Mouse (Mus musculus) kidney, adult 9 months (tissue): ENCODE results near the gene Dse.

Experiments
- DNase-seq: peaks from one replicate; pipeline ENCODE4 v3.0.0; 2022

Dse gene

DNA sequence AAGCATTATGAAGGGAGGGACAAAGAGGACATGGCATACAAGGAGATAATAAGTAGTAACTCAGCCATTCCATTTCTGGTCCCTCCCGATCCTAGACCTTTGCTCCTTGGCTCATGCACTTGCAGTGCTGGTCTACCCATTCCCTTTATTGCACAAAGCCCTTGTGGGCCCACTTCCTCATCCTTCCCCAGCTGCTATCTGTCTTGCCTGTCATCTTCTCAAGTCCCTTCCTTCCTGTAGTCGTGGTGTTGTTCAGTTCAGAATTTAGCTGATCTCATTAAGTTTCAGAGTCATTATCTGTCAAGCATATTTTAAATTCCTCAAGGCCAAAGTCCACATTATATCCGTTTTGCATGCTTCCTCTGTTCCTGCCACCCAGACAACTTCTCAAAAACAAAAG, 9.5 kb downstream of the Dse start:
- DNase-seq = peak; percentile 54

DNA sequence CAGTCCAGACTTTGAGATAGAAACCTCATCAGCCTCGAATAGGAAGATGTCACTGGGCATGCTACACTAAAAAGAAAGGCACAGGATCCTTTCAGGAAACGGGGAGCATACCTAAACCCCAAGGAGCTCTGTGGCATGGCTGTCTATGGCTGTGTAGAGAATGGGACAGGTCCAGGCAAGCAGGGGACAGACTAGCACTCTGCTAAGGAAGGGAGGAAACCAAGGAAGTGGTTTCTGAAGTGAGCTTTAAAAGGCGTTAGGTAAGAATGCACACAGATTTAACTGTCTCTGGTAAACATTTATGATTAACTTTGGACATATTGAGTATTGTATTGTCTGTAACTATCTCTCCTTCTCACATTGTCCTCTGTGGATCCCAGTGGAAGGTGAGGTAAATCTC, 10.2 kb downstream of the Dse start:
- no peak for DNase-seq

DNA sequence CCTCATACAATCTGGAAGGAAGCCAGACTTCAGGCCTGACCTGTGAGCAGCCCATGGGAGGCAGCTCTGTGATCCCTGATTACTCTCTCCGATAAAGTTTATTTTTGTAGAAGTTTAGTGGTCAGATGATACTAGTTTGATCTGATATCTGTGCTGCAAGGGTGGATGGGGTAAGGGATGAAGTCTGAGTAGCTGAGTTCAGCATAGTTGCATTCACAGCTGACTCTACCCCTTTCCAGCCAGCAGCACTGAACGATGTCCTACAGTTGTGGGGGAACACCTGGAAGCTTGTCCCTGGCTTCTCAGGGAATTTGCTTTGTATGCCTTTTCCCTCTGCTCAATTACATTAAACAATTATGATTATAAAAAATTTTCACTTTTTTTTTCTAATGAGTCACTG, 12.6 kb downstream of the Dse start:
- DNase-seq = no peak

DNA sequence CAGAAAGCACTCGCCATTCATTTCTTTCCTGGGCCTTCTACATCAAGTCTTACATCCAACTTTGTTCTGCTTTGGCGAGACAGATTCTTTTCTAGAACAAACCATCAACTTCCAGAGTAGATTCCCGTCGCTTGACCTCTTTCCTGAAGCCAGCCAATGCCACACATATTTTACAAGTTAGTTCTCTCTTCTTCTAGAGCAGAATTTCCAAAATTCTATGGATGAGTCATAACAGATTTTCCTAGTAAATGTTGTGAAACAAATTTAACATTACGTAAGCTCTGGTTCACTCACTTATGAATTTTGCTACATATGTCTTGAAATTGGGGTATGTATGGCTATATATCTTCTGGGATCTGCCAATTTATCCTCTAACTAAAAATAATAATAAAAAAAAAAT, 13.0 kb downstream of the Dse start:
- no peak for DNase-seq

DNA sequence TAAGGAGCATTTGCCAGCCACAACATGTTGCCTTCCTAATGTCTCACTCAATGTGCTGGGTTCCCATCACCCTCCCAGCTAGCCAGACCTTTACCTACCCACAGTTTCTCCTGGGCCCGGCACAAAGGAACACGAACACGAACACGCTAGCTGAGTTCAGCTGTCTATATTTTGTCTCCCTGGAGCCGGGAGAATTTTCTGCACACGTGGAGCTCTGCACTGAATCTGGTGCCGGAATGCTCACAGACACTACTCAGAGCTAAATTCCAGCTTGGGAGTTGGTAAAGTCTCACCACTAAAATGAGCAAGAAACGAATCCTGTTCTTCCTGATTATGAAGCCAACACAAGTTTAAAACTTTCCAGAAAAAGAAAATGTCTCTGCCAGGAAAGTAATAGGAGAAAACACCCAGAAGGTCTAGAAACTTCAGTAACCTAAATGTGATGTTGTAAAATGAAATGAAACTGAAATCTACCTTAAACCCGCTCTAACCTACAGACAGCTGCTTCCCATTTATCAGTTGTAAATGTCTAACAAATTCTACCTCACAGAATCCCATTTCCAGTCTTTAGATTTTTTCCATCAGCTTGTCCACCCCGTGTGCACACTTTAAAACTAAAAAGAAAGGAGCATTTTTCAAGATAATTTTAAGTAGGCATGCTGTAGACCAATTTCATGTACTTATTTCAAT, 20.8 kb downstream of the Dse start:
- no peak for DNase-seq

DNA sequence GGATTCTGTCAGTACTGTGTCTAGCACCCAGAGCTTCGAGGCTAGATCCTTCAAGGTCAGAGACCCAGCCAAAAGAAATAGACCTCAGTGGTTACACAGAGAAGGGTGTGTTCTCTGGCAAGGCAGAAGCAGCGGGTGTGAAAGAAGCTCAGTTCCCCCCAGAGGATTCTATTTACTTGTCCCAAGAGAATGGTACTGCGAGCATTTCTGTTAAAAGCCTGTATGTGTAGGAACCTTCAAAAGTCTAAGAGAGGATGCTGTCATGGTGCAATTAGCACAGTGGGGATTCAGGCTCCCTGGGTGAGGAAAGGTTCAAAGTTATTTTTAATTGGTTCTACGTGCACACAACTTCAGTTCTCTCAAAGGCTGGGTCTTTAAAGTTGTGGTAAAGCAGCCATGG, 22.0 kb downstream of the Dse start:
- DNase-seq = no peak

DNA sequence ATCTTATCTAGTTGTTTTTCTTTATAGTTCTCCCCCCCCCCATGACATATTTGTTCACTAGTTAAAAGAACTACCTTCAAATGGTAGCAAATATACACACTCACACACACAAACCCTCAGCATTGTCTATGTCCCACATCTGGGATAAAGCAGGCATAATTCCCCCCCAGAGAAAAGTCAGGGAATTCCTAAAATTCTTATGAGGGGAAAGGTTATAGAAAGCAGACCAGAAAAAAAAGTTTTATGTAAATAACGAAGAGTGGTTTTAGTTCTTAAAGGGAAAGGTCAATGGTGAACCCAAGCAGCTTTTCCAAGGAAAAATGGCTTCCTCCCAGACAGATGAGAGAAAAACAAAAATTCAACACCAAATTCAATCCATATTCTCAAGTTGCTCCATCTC, 22.6 kb downstream of the Dse start:
- DNase-seq = no peak

DNA sequence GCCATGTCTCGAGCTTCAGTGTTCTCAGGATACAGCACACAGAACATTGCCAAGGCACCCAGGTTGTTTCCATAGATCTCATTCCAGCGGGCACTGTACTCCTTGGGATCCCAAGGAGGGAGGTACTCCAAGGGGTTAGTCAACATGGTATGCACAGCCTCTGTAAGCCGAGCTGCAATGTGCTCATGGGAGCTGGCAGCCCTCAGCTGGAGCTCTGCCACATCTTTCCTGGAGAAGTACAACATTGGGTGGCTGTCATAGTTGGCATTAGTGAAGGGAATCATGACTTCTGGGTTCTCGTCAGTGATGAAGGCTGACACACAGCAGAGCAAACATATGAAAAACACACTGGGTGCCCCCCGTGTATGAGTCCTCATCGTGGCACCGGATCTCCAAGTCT, 23.8 kb downstream of the Dse start:
- DNase-seq = no peak

DNA sequence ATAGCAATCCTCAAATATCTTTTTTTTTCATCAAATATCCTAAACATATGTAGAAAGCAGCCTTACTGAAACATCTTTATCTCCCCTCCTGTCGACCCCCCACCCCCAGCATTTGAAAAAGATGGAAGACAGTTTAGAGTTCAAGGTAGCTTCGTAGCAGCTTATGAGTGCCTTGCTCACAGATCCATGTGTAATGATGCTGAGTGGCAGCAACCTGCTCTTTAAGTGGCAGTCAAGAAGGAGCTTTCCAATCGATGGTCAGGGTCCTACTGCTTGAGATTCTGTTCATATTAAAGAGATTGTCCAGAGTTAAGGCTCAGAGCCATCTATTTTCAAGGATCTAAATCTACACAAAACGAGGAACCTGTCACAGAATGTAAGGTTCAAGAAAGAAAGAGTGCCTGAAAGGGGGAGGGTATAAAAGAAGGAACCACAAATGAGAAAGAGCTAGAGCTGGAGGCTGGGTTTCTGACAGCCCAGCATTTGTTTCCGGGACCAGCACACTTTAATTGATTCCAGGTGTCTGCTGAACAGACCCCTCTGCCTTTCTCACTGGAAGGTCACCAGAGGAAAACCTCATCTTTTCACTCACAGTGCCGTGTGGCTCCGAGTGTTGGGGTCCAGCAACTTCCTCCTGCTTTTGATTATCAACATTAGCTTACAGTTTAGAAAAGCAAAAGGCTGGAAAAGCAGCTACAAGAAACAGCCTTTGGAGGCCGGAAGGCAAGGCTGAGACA, 31.5 kb downstream of the Dse start:
- no peak for DNase-seq

DNA sequence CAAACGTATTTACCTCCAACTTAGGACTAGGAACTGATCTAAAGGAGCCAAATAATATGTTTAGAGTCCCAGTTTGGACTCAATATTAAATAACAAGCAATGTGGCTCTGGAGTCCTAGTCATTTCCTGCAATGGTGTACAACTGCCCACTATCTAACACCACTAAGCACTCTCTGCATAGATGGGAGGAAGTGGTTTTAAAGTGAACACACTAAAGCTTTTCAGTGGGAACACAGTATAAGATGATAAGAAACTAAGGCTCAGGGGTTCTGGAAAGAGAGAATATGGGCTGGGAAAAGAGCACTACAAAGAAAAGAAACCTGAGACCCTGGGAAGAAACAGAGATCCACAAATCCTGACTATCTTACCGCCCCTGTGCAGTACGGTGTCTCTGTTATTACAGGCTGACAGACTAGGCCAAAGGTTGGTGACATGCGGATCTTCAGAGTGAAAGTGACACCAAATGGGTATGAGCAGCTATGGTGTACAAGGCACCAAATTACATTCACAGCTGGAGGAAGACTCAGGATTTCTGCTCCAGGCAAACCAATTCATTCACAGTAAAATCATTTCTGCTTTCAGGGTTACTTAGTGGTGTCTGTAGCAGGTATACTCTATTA, 34.7 kb downstream of the Dse start:
- no peak for DNase-seq

DNA sequence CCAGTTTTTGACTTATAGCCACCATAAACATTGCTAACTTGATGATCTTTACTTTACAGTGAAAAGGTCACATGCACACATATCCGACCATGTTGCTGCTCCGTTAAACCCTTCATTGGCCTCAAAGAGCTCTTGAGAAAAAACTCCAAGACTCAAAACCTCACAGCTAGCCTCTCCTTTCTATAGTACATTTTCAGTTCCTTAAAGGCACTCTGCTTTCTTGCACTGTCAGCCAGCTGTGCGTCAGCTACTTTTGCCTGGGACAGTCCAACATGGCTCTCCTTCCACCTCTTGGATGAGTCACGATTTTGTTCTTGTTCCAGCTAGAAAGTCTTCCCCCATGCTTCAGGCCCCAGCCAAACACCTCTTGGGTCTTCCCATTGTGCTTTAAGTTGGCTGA, 35.9 kb downstream of the Dse start:
- DNase-seq = no peak

DNA sequence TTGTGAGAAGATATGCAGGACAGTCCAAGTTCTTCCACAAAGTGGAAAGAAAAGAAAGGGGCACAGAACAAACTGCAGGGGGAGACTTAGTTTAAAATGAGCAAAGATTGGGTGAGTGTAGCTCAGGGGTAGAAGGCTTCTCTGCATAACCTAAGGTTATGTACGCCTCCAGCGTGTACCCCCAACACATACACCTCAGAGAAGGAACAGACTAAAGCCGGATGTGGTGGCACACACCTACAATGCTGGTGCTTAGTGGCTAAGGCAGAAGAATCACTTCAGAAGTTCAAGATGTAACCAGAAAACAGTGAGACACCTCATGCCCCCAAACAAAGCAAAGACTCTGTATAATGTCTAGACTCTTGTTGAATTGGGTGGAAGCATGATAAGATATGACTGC, 36.3 kb downstream of the Dse start:
- DNase-seq = no peak

DNA sequence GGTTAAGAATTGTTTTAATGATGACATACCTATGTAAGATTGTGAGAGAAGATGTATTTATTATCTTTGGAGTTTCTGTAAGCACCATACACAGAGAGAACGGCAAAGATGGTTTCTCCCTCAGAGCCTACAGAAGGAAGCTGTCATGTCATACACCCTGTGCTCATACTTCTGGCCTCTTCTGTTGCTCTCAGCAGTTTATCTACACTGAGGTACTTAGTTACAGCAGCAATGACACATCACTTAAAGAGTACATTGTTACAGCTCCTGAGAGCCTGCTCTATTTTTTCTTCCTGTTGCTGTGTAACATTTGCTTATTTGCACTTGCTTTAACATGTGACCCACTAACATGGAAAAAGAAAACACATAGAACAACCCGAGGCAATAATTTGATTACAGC, 40.5 kb downstream of the Dse start:
- no peak for DNase-seq

DNA sequence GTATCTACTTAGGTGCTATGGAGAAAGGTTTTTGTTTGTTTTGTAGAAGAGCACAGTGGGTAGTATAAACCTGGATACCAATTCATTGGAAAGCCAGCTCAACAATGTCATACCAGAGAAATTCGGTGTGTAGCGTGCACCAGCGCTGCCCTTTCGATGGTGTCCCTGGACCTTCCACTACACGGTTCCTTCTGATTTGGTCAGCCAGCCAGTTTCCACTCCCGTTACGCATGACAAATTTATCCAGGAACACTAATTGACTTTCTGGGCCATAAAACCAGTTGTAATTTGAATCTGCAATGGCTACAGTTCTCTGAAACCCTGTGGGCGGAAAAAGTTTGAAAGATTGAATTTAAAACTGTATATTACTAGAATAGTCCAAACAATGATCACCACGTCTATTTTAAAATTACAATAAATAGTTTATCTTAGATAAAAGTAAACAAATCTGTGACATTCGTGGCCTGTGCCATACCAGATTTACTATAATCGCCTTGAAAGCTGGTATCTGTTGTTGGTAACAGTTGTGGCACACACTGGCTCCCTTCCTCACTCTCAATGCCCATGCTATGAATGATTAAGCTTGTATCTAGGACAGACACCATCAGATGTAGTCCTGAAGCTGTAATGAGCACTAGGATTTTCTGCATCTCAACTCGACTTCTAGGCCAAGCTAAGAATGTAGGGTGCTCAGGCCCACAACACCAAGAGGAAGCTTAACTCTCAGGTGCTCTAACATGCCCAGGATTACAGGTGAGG, 51.5 kb downstream of the Dse start:
- DNase-seq = no peak

DNA sequence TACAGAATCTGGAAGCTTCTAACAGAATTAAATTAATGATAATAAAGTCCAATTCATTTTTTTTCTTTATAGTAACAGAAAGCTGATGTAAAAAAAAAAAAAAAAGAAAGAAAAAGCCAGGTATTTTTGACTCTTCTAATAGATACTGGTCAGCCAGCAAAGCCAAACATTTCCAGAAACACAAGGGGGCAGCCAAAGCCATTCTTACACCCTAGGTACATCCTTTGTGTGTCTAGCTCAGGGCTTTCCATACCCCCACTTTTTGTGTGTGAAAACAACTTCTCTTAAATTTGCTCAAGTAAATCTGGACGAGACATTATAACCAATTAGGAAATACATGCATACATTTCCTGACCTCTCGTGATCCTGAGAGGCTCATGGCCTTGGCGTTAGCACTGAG, 55.7 kb downstream of the Dse start:
- DNase-seq = no peak

DNA sequence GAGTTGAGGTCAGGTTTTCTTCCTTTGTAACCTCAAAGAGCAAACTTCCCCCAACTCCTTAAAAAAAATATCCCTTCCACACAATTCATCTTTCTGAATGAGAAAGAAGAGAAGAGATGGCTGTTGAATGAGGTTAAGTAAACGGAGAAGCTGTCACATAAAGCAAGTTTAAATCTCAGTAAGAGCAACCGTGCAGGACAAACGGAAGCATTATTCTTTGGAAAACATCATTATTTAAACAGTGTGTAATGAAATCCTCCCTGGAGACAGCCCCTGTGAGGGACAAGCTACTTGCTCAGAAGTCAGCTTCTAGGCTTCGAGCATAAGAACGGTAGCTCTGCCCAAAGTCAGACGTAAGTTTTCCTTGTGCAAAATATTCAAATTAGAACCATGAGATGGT, 57.1 kb downstream of the Dse start:
- no peak for DNase-seq

DNA sequence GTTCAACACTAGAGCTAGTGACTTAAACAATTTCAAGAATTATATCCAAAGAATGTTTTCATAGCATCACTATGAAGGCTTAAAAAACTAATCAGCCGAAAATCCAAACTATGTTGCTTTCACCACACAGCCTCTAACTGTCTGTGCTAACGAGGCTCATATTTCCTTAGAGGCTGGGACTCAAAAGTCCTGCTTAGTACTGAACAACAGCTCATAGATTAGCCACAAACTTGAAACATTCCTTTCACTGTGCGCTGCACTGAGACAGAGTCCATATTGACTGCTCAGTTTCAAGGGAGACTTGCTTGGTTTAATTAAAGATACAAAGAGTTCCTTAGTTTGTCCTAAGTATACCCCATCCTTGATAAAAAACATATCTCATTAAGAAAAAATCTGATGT, 57.7 kb downstream of the Dse start:
- no peak for DNase-seq

DNA sequence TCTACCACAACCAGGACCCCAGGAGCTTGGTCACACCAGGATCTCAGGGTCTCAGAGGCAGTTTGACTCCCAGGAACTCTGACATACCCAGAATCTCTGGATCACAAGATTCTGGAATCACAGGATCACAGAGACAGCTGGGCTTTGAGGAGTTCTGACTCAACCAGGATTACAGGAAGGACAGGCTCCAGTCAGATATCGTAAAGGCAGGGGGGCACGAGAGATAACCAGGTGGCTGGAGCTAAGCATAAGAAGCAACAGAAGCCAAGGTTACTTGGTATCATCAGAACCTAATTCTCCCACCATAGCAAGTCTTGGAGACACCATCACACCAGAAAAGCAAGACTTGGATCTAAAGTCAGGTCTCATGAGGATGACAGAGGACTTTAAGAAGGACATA, 65.8 kb downstream of the Dse start:
- DNase-seq = no peak

DNA sequence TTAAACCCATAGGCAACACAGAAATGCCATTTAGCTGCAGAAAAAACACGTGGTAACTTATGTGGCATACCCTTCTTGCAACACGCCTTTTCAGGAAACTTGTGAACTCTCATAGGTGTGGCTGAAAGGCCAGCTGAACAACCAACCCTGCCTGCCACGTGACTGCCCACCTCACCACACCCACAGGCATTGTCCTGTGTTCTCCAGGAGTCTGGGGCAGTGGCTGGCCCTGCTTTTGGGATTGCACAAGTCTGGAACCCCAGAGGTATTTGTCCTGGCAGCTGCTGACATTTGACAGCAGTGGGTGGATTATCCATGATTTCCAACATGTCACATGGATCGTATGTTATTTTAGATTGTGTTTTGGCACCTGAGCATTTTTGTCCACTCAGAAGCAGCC, 67.7 kb downstream of the Dse start:
- no peak for DNase-seq

DNA sequence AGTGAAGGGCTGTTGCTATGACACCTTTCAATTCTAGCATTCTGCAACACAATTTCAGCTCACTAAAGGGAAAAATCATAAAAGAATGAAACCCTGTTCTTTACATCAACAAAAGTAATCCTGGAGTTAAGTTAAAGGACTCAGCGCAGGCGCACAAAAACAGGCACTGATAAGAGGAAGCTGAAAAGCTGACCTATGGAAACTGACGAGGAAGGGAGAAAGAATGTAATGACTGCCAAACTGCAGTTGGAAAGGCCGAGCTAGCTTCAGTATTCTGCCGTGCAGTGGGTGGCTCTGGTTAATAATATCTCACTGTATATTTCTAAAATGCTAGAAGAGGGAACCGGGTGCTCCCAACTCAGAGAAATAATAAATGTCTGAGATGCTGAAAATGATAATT, 69.5 kb downstream of the Dse start:
- DNase-seq = no peak

DNA sequence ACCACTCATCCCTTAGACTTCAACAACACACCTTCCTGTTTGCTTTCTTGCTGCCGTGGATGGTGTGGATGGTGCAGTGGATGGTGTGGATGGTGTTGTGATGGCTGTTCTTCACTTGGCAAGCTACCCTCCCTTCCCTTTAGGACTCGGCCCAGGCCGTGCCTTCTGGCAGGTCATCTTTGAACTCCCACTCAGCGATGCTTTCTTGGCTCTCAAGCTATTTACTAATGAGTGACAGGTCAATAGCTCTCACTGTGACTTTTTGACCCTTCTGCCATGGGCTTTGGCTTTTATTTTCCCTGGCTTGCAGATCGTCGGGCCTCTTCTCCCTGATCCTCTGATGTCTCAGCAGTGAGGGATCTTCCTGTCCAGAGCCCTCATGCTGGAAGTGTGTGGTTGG, 71.1 kb downstream of the Dse start:
- no peak for DNase-seq

DNA sequence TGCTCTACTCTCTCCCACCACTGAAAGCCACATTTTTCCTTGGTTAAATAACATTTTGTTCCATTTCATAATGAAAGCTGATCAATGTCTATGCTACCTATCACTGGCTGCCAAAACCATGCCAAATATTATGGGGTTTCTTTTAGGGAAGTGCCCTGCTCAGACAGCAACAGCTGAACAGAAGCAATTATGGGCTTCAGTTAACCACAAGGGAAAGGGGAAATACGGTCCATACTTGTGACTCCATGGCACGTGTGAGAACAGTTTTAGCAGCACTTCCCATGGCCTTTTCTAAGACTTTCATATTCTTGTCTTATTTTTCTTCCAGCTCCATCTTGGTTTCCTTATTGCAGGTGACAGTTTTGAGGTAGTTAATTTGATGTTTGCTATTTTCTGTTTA, 76.2 kb downstream of the Dse start:
- DNase-seq = no peak

DNA sequence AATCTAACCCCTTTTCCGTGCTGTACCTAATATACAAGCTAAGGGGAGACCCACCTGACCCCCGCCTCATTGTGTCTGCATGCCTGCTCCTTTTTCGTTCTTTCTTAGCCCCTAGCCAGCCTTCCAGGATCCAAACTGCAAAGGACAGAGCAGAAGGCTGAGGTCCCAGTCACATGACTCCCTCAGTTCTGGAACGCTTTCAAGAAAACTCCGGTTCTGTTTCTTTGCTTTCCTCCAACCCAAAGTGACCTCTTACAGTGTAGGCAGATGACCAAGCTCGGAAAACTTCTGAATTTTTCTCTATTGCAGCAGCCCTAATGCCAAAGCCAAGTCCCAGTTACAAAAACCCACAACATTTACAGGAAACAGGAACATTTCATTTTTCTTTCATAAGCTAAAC, 79.1 kb downstream of the Dse start:
- peak; percentile 46 for DNase-seq
